ENCODE assay signal across 12 mouse cellular contexts in genomic region chr2:102205672-102206399, GRCm38 (mm10). TPM values are rescaled to one million over a fixed set of nuclear protein-coding genes. Genes with fewer than 3 reads are reported as not detected.
A peak's percentile ranks its signal among the peaks of the same experiment; 100 is the strongest.
DNase-seq lines count a peak whose midpoint lies in the region; ATAC-seq and TF ChIP-seq lines count a peak whose summit lies in the region.
"Had no signal": no experiment of that assay in that cellular context is flagged by ENCODE, and none has a peak within 500 bp of the region (broad histone marks: within the 10 kb centered on the region; RNA-seq: fewer than 3 reads in every experiment).

No protein-coding gene starts in this region.

- no peaks in the 10 kb centered on the region for H3K36me3 ChIP-seq in lung, embryonic 15.5 days
- H3K36me3 ChIP-seq in forebrain, embryonic 15.5 days, result no peaks in the 10 kb centered on the region
- no peaks in the 10 kb centered on the region for H3K36me3 ChIP-seq in limb, embryonic 14.5 days (ENCODE audit: control insufficient read depth, insufficient read depth, low read length)
- no peaks in the 10 kb centered on the region for H3K36me3 ChIP-seq in stomach, embryonic 16.5 days (ENCODE audit: control insufficient read depth, insufficient read depth, low read length)
- H3K36me3 ChIP-seq: liver, embryonic 13.5 days had no signal

- WGBS in lung, embryonic 15.5 days, result 12% methylated on average over 14 of the region's 14 CpGs
- 1% methylated on average over 14 of the region's 14 CpGs for WGBS in forebrain, embryonic 15.5 days
- WGBS in limb, embryonic 14.5 days, result 5% methylated on average over 14 of the region's 14 CpGs
- WGBS in stomach, embryonic 16.5 days, result 14% methylated on average over 14 of the region's 14 CpGs

- no peaks in the 10 kb centered on the region for H3K27me3 ChIP-seq in lung, embryonic 15.5 days
- no peaks in the 10 kb centered on the region for H3K27me3 ChIP-seq in forebrain, embryonic 15.5 days
- no peaks in the 10 kb centered on the region; the same call in 1 of the 2 replicates for H3K27me3 ChIP-seq in limb, embryonic 14.5 days (ENCODE audit: control insufficient read depth, insufficient read depth, low read length)
- H3K27me3 ChIP-seq in stomach, embryonic 16.5 days (ENCODE audit: control insufficient read depth, insufficient read depth, low read length), result no peaks in the 10 kb centered on the region

- H3K9ac ChIP-seq in lung, embryonic 15.5 days, result no peak overlapping the region
- H3K9ac ChIP-seq in forebrain, embryonic 15.5 days (replicated peaks), result peak overlapping the region; percentile 19; the same call in 1 of the 2 replicates
- H3K9ac ChIP-seq in limb, embryonic 14.5 days (ENCODE audit: low read depth, low read length, severe bottlenecking), result peak overlapping the region; percentile 12; the same call in 1 of the 2 replicates
- peak overlapping the region; percentile 44 for H3K9ac ChIP-seq in stomach, embryonic 16.5 days (ENCODE audit: low read length)
- H3K9ac ChIP-seq: liver, embryonic 13.5 days had no signal

- H3K4me1 ChIP-seq in lung, embryonic 15.5 days, result peaks cover 18% of the 10 kb centered on the region; the same call in 1 of the 2 replicates
- peaks cover 17% of the 10 kb centered on the region for H3K4me1 ChIP-seq in forebrain, embryonic 15.5 days
- H3K4me1 ChIP-seq in limb, embryonic 14.5 days (ENCODE audit: control insufficient read depth, insufficient read depth, low read length), result peaks cover 24% of the 10 kb centered on the region
- peaks cover 5% of the 10 kb centered on the region; the same call in 1 of the 2 replicates for H3K4me1 ChIP-seq in stomach, embryonic 16.5 days (ENCODE audit: control insufficient read depth, insufficient read depth, low read length)
- H3K4me1 ChIP-seq: liver, embryonic 13.5 days had no signal

- DNase-seq in lung, postnatal 14 days, result no peak
- DNase-seq in limb, embryonic 14.5 days (ENCODE audit: low spot score), result no peak
- DNase-seq in cerebellum, adult 11 months, result no peak
- DNase-seq: cerebellum, adult 9-11 months; kidney, postnatal 10 days; liver, embryonic 13.5 days; thymus, postnatal 4 days had no signal

- no peaks in the 10 kb centered on the region for H3K9me3 ChIP-seq in lung, embryonic 15.5 days
- H3K9me3 ChIP-seq in forebrain, embryonic 15.5 days, result no peaks in the 10 kb centered on the region
- no peaks in the 10 kb centered on the region for H3K9me3 ChIP-seq in limb, embryonic 14.5 days (ENCODE audit: control insufficient read depth, low read length)
- H3K9me3 ChIP-seq in stomach, embryonic 16.5 days (replicated peaks; ENCODE audit: control insufficient read depth, low read length), result no peaks in the 10 kb centered on the region
- H3K9me3 ChIP-seq: liver, embryonic 13.5 days had no signal

- no peak for TF ChIP-seq POLR2A in limb, embryonic 14.5 days (IDR thresholded peaks at IDR 0.05; ENCODE audit: borderline replicate concordance, extremely low read depth, insufficient read depth, insufficient read length)

- no peak overlapping the region for H3K4me3 ChIP-seq in lung, embryonic 15.5 days
- 0 out of 2 replicates have a peak overlapping the region, but pooled peaks have one; percentile 11 for H3K4me3 ChIP-seq in forebrain, embryonic 15.5 days
- H3K4me3 ChIP-seq in limb, embryonic 14.5 days (replicated peaks; ENCODE audit: low read length), result peak overlapping the region; percentile 11
- peak overlapping the region; percentile 14; the same call in 1 of the 2 replicates for H3K4me3 ChIP-seq in stomach, embryonic 16.5 days (replicated peaks; ENCODE audit: low read length)
- H3K4me3 ChIP-seq: liver, embryonic 13.5 days; myocyte had no signal

- H3K27ac ChIP-seq in lung, embryonic 15.5 days, result no peak overlapping the region
- peak overlapping the region; percentile 37; the same call in 1 of the 2 replicates for H3K27ac ChIP-seq in forebrain, embryonic 15.5 days (replicated peaks)
- H3K27ac ChIP-seq in limb, embryonic 14.5 days (replicated peaks; ENCODE audit: low read depth, low read length), result no peak overlapping the region
- peak overlapping the region; percentile 53 for H3K27ac ChIP-seq in stomach, embryonic 16.5 days (ENCODE audit: low read length)
- H3K27ac ChIP-seq: liver, embryonic 13.5 days had no signal

- ATAC-seq in lung, embryonic 15.5 days (ENCODE audit: borderline replicate concordance, extremely low read depth, low FRiP score, low TSS enrichment), result no peak
- peak; percentile 71; the same call in 1 of the 2 replicates for ATAC-seq in forebrain, embryonic 15.5 days (replicated peaks)
- no peak for ATAC-seq in limb, embryonic 14.5 days (ENCODE audit: low FRiP score, low read depth)
- peak; percentile 50; the same call in 1 of the 2 replicates for ATAC-seq in stomach, embryonic 16.5 days (ENCODE audit: insufficient read depth, low FRiP score)
- no peak for ATAC-seq in inflammation-experienced regulatory T-cells, adult 6 months

- peak overlapping the region; percentile 37 for H3K4me2 ChIP-seq in lung, embryonic 15.5 days
- H3K4me2 ChIP-seq in forebrain, embryonic 15.5 days (replicated peaks), result peak overlapping the region; percentile 39
- H3K4me2 ChIP-seq in limb, embryonic 14.5 days (replicated peaks; ENCODE audit: low read depth, low read length, severe bottlenecking), result peak overlapping the region; percentile 35
- peak overlapping the region; percentile 41 for H3K4me2 ChIP-seq in stomach, embryonic 16.5 days (ENCODE audit: low read depth, low read length)
- H3K4me2 ChIP-seq: liver, embryonic 13.5 days had no signal

RNA-seq across cellular contexts. Expression of gene Ldlrad3, which starts 19.7 kb away (rescaled TPM):
- 43.8 and 48.5 TPM in 2 replicates for polyA plus RNA-seq in lung, embryonic 15.5 days (2015; fragmentation: Nextera tagmentation; extraction: Ambion mirVana)
- polyA plus RNA-seq in forebrain, embryonic 15.5 days (2015; fragmentation: Nextera tagmentation; extraction: Ambion mirVana), result 30.0 and 31.1 TPM in 2 replicates
- polyA plus RNA-seq in limb, embryonic 14.5 days (2012; rRNA removed), result 45.1 and 53.4 TPM in 2 replicates
- 49.7 and 58.0 TPM in 2 replicates for polyA plus RNA-seq in limb, embryonic 14.5 days (2014; fragmentation: Nextera tagmentation; extraction: Ambion mirVana)
- polyA plus RNA-seq in stomach, embryonic 16.5 days (2015; fragmentation: Nextera tagmentation; extraction: Ambion mirVana), result 50.0 and 53.2 TPM in 2 replicates
- under 1 TPM; 0.30 to 0.77 (median 0.61) TPM for polyA plus RNA-seq in inflammation-experienced regulatory T-cells, adult 6 months (2017; shearing (Covaris generic))

Comparison
In these comparisons a context has a peak if more than half of its experiments do, and no peak if none do; other contexts are left out.
1. ATAC-seq: peak in forebrain, embryonic 15.5 days (single experiment) and stomach, embryonic 16.5 days (single experiment); none in lung, embryonic 15.5 days (single experiment), limb, embryonic 14.5 days (single experiment) and inflammation-experienced regulatory T-cells, adult 6 months (single experiment).
2. H3K27ac ChIP-seq: peak in forebrain, embryonic 15.5 days (single experiment) and stomach, embryonic 16.5 days (single experiment); none in lung, embryonic 15.5 days (single experiment) and limb, embryonic 14.5 days (single experiment).
3. RNA of gene Ldlrad3, which starts 19.7 kb away (polyA plus RNA-seq): 50.0 to 53.2 TPM in stomach, embryonic 16.5 days, 45.1 to 58.0 TPM in limb, embryonic 14.5 days, 43.8 to 48.5 TPM in lung, embryonic 15.5 days and 30.0 to 31.1 TPM in forebrain, embryonic 15.5 days; 0.30 to 0.77 TPM in inflammation-experienced regulatory T-cells, adult 6 months; every median in the first group is over 10 times any median in the second.
4. Peak in every context shown above with its lines, with median percentiles within 50 percentile points of each other: H3K4me2 ChIP-seq.